Mouse (Mus musculus): ENCODE data around the gene Krt77.

The Krt77 gene

GRCm38 (mm10) chr15:101833131-101833530 is 36.4 kb downstream of the Krt77 start:
- no peak for DNase-seq (ENCODE audit: low spot score)

- no peak for DNase-seq (ENCODE audit: low spot score)
These were observed 40.1 kb downstream of the Krt77 start for GRCm38 (mm10) chr15:101829441-101829840.

GRCm38 (mm10) chr15:101821786-101822185 is 47.7 kb downstream of the Krt77 start:
- no peak for DNase-seq (ENCODE audit: low spot score)

GRCm38 (mm10) chr15:101817875-101818274 is 51.6 kb downstream of the Krt77 start, which contains the start of gene Krt2:
Gene Krt2, minus strand, starts transcription at chr15:101818169.
- DNase-seq (ENCODE audit: low spot score) = no peak
